Mouse (Mus musculus) embryonic fibroblast, embryonic 13.5 days (primary cell): ENCODE measurements around the gene Ckap4.

ENCODE experiments used
- CTCF ChIP-seq: IDR thresholded peaks from 2 replicates; pipeline ENCODE4 v1.5.1; 2011; ENCODE audit warnings: mild to moderate bottlenecking, control low read depth, low read length, moderate library complexity, borderline replicate concordance; ENCODE audit not compliant: insufficient read depth
- POLR2A ChIP-seq: IDR thresholded peaks from 2 replicates; pipeline ENCODE4 v1.6.1; 2011; ENCODE audit warnings: low read depth, mild to moderate bottlenecking, control low read depth, low read length, moderate library complexity

GRCm38 (mm10) chr10:84577071-84577727, 43.3 kb upstream of the Ckap4 start:
- no peak for TF ChIP-seq CTCF
- TF ChIP-seq POLR2A: no peak
